Mouse (Mus musculus) MEL (cell line): Measurements from ENCODE around the gene Zscan10. TPM values are rescaled to one million over a fixed set of nuclear protein-coding genes. Genes with fewer than 3 reads are reported as not detected.

Experiments used
- DNase-seq: peaks from one replicate; pipeline ENCODE4 v3.0.0; 2011; ENCODE audit warnings: low read depth, low spot score
- H3K27ac ChIP-seq: 2 replicates; pipeline ENCODE4 v1.5.1; 2012; ENCODE audit warnings: low read depth, mild to moderate bottlenecking, control low read depth, low read length, moderate library complexity; ENCODE audit not compliant: control insufficient read depth
- H3K27me3 ChIP-seq, 2 experiments: fragments of 150-350 bp in 1 of 2; sonication (generic) in 1 of 2; 2 replicates each; pipeline ENCODE4 v1.6.1; 2012; ENCODE audit warnings: low read length in 2 of 2, mild to moderate bottlenecking in 2 of 2, improper control_type of control experiment in 1 of 2, moderate library complexity in 1 of 2; ENCODE audit not compliant: insufficient read depth in 2 of 2, control insufficient read depth in 1 of 2
- H3K36me3 ChIP-seq, 2 experiments: 2 replicates each; pipeline ENCODE4 v1.6.1; 2012 to 2014; ENCODE audit warnings: low read length in 2 of 2, improper control_type of control experiment in 1 of 2, inconsistent platforms in 1 of 2, mild to moderate bottlenecking in 1 of 2; ENCODE audit not compliant: insufficient read depth in 2 of 2, control insufficient read depth in 1 of 2
- H3K4me1 ChIP-seq, 2 experiments: fragments of 150-350 bp in 1 of 2; sonication (generic) in 1 of 2; 2 replicates each; pipeline ENCODE4 v1.6.1; 2012; ENCODE audit warnings: low read length in 2 of 2, improper control_type of control experiment in 1 of 2, mild to moderate bottlenecking in 1 of 2; ENCODE audit not compliant: insufficient read depth in 2 of 2, control insufficient read depth in 1 of 2
- H3K4me3 ChIP-seq, 2 experiments: fragments of 150-350 bp in 1 of 2; sonication (generic) in 1 of 2; 2 replicates each; pipeline ENCODE4 v1.5.1; 2012; ENCODE audit warnings: low read depth in 2 of 2, low read length in 2 of 2, mild to moderate bottlenecking in 2 of 2, moderate library complexity in 2 of 2, control low read depth in 1 of 2, improper control_type of control experiment in 1 of 2; ENCODE audit not compliant: control insufficient read depth in 1 of 2, insufficient read depth in 1 of 2
- H3K79me2 ChIP-seq: 2 replicates; pipeline ENCODE4 v1.6.1; 2012; ENCODE audit warnings: mild to moderate bottlenecking, low read length, moderate library complexity; ENCODE audit not compliant: control insufficient read depth, poor library complexity, insufficient read depth
- H3K9ac ChIP-seq: 2 replicates; pipeline ENCODE4 v1.6.1; 2012; ENCODE audit warnings: low read depth, mild to moderate bottlenecking, control low read depth, low read length, moderate library complexity; ENCODE audit not compliant: control insufficient read depth, poor library complexity, severe bottlenecking
- H3K9me3 ChIP-seq: fragments of 150-350 bp; sonication (generic); replicated peaks from 2 replicates; pipeline ENCODE4 v1.6.1; 2012; ENCODE audit warnings: mild to moderate bottlenecking, low read length, improper control_type of control experiment, moderate library complexity; ENCODE audit not compliant: insufficient read depth
- BHLHE40 ChIP-seq: IDR thresholded peaks from 2 replicates; pipeline ENCODE4 v1.6.1; 2012; ENCODE audit warnings: low read depth, mild to moderate bottlenecking, inconsistent platforms, low read length, improper control_type of control experiment, borderline replicate concordance
- CHD1 ChIP-seq: IDR thresholded peaks from 2 replicates; pipeline ENCODE4 v1.6.1; 2012; ENCODE audit warnings: low read depth, mild to moderate bottlenecking, inconsistent platforms, low read length, improper control_type of control experiment
- CHD2 ChIP-seq: IDR thresholded peaks from 2 replicates; pipeline ENCODE4 v1.6.1; 2011; ENCODE audit warnings: low read length, improper control_type of control experiment
- CTCF ChIP-seq, 3 experiments: IDR thresholded peaks in 2 of 3; conservative IDR thresholded peaks in 1 of 3; 2 replicates each; pipeline ENCODE4 v1.5.1; 2011 to 2012; ENCODE audit warnings: low read length in 3 of 3, low read depth in 2 of 3, mild to moderate bottlenecking in 2 of 3, improper control_type of control experiment in 1 of 3, inconsistent platforms in 1 of 3, mixed read lengths in 1 of 3, moderate library complexity in 1 of 3; ENCODE audit not compliant: control insufficient read depth in 1 of 3, insufficient read depth in 1 of 3, poor library complexity in 1 of 3, severe bottlenecking in 1 of 3
- E2F4 ChIP-seq: IDR thresholded peaks from 2 replicates; pipeline ENCODE4 v1.6.1; 2011; ENCODE audit warnings: low read depth, low read length, improper control_type of control experiment, borderline replicate concordance
- ELF1 ChIP-seq: IDR thresholded peaks from 2 replicates; pipeline ENCODE4 v1.6.1; 2014; ENCODE audit warnings: low read depth, mild to moderate bottlenecking, inconsistent platforms, low read length, improper control_type of control experiment, moderate library complexity
- EP300 ChIP-seq, 2 experiments: IDR thresholded peaks; 2 replicates each; pipeline ENCODE4 v1.6.1; 2011; ENCODE audit warnings: improper control_type of control experiment in 2 of 2, low read length in 2 of 2, low read depth in 1 of 2, mild to moderate bottlenecking in 1 of 2
- ETS1 ChIP-seq: IDR thresholded peaks from 2 replicates; pipeline ENCODE4 v1.6.1; 2012; ENCODE audit warnings: low read depth, mild to moderate bottlenecking, inconsistent platforms, low read length, improper control_type of control experiment, moderate library complexity
- GABPA ChIP-seq: IDR thresholded peaks from 2 replicates; pipeline ENCODE4 v1.6.1; 2012; ENCODE audit warnings: low read depth, mild to moderate bottlenecking, inconsistent platforms, low read length, improper control_type of control experiment, moderate library complexity
- GATA1 ChIP-seq: IDR thresholded peaks from 2 replicates; pipeline ENCODE4 v1.6.1; 2011; ENCODE audit warnings: low read depth, low read length, improper control_type of control experiment
- HCFC1 ChIP-seq: IDR thresholded peaks from 2 replicates; pipeline ENCODE4 v1.6.1; 2012; ENCODE audit warnings: low read depth, mild to moderate bottlenecking, inconsistent platforms, low read length, improper control_type of control experiment, moderate library complexity
- JUND ChIP-seq: IDR thresholded peaks from 2 replicates; pipeline ENCODE4 v1.6.1; 2011; ENCODE audit warnings: low read depth, mild to moderate bottlenecking, improper control_type of control experiment, low read length
- KAT2A ChIP-seq: conservative IDR thresholded peaks from 2 replicates; pipeline ENCODE4 v1.6.1; 2012; ENCODE audit warnings: low read depth, low read length, improper control_type of control experiment, inconsistent platforms
- MAFK ChIP-seq: IDR thresholded peaks from 2 replicates; pipeline ENCODE4 v1.6.1; 2011; ENCODE audit warnings: low read depth, mild to moderate bottlenecking, low read length, improper control_type of control experiment, borderline replicate concordance
- MAZ ChIP-seq: IDR thresholded peaks from 2 replicates; pipeline ENCODE4 v1.6.1; 2012; ENCODE audit warnings: low read depth, mild to moderate bottlenecking, inconsistent platforms, low read length, improper control_type of control experiment
- MEF2A ChIP-seq: IDR thresholded peaks from 2 replicates; pipeline ENCODE4 v1.6.1; 2014; ENCODE audit warnings: low read depth, mild to moderate bottlenecking, inconsistent platforms, low read length, improper control_type of control experiment; ENCODE audit not compliant: poor library complexity, insufficient replicate concordance, severe bottlenecking; ENCODE audit errors: extremely low read depth
- MYB ChIP-seq: IDR thresholded peaks from 2 replicates; pipeline ENCODE4 v1.6.1; 2011; ENCODE audit warnings: mild to moderate bottlenecking, low read depth, low read length, improper control_type of control experiment
- MYC ChIP-seq: IDR thresholded peaks from 2 replicates; pipeline ENCODE4 v1.6.1; 2011; ENCODE audit warnings: low read depth, mild to moderate bottlenecking, low read length, improper control_type of control experiment, moderate library complexity
- NELFE ChIP-seq: IDR thresholded peaks from 2 replicates; pipeline ENCODE4 v1.6.1; 2011; ENCODE audit warnings: low read depth, low read length, improper control_type of control experiment
- POLR2A ChIP-seq, 2 experiments: IDR thresholded peaks; 2 replicates each; pipeline ENCODE4 v1.6.1; 2011 to 2012; ENCODE audit warnings: low read length in 2 of 2, mild to moderate bottlenecking in 2 of 2, control low read depth in 1 of 2, improper control_type of control experiment in 1 of 2, low read depth in 1 of 2, moderate library complexity in 1 of 2; ENCODE audit not compliant: control insufficient read depth in 1 of 2, insufficient read depth in 1 of 2, poor library complexity in 1 of 2
- POLR2AphosphoS2 ChIP-seq: IDR thresholded peaks from 2 replicates; pipeline ENCODE4 v1.6.1; 2011; ENCODE audit warnings: low read length, improper control_type of control experiment
- RCOR1 ChIP-seq: IDR thresholded peaks from 2 replicates; pipeline ENCODE4 v1.6.1; 2012; ENCODE audit warnings: low read depth, mild to moderate bottlenecking, inconsistent platforms, low read length, improper control_type of control experiment
- SIN3A ChIP-seq: IDR thresholded peaks from 2 replicates; pipeline ENCODE4 v1.6.1; 2012; ENCODE audit warnings: low read length, improper control_type of control experiment, inconsistent platforms
- SMC3 ChIP-seq: IDR thresholded peaks from 2 replicates; pipeline ENCODE4 v1.6.1; 2011; ENCODE audit warnings: low read depth, low read length, improper control_type of control experiment
- TAL1 ChIP-seq: IDR thresholded peaks from 2 replicates; pipeline ENCODE4 v1.6.1; 2012; ENCODE audit warnings: mild to moderate bottlenecking, inconsistent platforms, low read length, moderate library complexity, mixed read lengths
- USF1 ChIP-seq: IDR thresholded peaks from 2 replicates; pipeline ENCODE4 v1.6.1; 2014; ENCODE audit warnings: low read depth, mild to moderate bottlenecking, inconsistent platforms, low read length, improper control_type of control experiment, moderate library complexity
- USF2 ChIP-seq, 2 experiments: IDR thresholded peaks; 2 replicates each; pipeline ENCODE4 v1.6.1; 2011 to 2012; ENCODE audit warnings: improper control_type of control experiment in 2 of 2, low read length in 2 of 2, borderline replicate concordance in 1 of 2, inconsistent platforms in 1 of 2, low read depth in 1 of 2, mild to moderate bottlenecking in 1 of 2; ENCODE audit not compliant: insufficient read depth in 1 of 2
- ZC3H11A ChIP-seq: IDR thresholded peaks from 2 replicates; pipeline ENCODE4 v1.6.1; 2012; ENCODE audit warnings: low read depth, mild to moderate bottlenecking, inconsistent platforms, low read length, improper control_type of control experiment
- ZKSCAN1 ChIP-seq: IDR thresholded peaks from 2 replicates; pipeline ENCODE4 v1.6.1; 2012; ENCODE audit warnings: low read depth, mild to moderate bottlenecking, inconsistent platforms, low read length, improper control_type of control experiment, moderate library complexity
- ZMIZ1 ChIP-seq: IDR thresholded peaks from 2 replicates; pipeline ENCODE4 v1.6.1; 2012; ENCODE audit warnings: low read depth, mild to moderate bottlenecking, inconsistent platforms, low read length, improper control_type of control experiment, moderate library complexity
- ZNF384 ChIP-seq: IDR thresholded peaks from 2 replicates; pipeline ENCODE4 v1.6.1; 2012; ENCODE audit warnings: low read depth, mild to moderate bottlenecking, inconsistent platforms, low read length, improper control_type of control experiment
- polyA plus RNA-seq, 2 experiments: library from polyadenylated mRNA; stranded (reverse) in 1 of 2; unstranded in 1 of 2; fragments of >175 nt in 1 of 2; fragments of >200 nt in 1 of 2; gene quantifications; 2 replicates each; pipeline versions ENCODE4 v1.2.1 to v1.2.4; 2012; ENCODE audit warnings: low replicate concordance in 2 of 2, low read depth in 1 of 2; ENCODE audit not compliant: insufficient read length in 2 of 2, insufficient read depth in 1 of 2, missing spikeins in 1 of 2
- total RNA-seq: library from RNA; depleted of rRNA; stranded (reverse); fragments of 300-350 nt; gene quantifications from 2 replicates; pipeline ENCODE4 v1.2.3, GENCODE M21; 2012

Gene Zscan10
- total and polyA plus RNA-seq, 3 experiments = 0.08 TPM; not detected in 2

DNA sequence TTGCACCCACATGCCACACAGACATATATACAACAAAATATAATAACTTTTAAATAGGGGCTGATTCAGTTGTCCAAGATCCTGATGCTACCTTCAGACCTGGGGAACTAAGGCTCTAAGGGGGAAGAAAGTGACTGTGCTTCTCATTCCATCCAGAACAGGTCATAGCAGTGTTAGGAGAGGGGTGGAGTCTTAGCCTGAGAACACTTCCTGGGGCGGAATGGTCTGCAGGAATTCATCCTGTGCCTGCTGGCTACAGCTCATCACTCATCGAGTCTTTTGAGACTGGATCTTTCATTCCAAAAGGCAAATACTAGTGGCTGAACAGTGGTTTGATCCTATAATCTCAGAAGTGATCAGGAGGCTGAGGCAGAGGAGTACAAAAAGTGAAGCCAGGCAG lies 13.4 kb upstream of the Zscan10 start:
- peaks cover 0 to 6% of the 10 kb centered on the region in 2 experiments; a peak in 1 of 4 replicates for H3K36me3 ChIP-seq
- TF ChIP-seq SMC3 (no peak), TAL1 (no peak), EP300 (IDR thresholded peaks at IDR 0.05; ENCODE audit: low read depth in 1 of 2, low read length in 2 of 2) (no peak), BHLHE40 (no peak)
- no peaks in the 10 kb centered on the region for H3K79me2 ChIP-seq
- H3K4me3 ChIP-seq = no peak overlapping the region
- DNase-seq = no peak
- no peak overlapping the region for H3K9ac ChIP-seq
- H3K27me3 ChIP-seq = no peaks in the 10 kb centered on the region
- H3K4me1 ChIP-seq = peaks cover 0 to 4% of the 10 kb centered on the region in 2 experiments; a peak in 1 of 4 replicates
- no peak overlapping the region for H3K27ac ChIP-seq
- H3K9me3 ChIP-seq = no peaks in the 10 kb centered on the region

DNA sequence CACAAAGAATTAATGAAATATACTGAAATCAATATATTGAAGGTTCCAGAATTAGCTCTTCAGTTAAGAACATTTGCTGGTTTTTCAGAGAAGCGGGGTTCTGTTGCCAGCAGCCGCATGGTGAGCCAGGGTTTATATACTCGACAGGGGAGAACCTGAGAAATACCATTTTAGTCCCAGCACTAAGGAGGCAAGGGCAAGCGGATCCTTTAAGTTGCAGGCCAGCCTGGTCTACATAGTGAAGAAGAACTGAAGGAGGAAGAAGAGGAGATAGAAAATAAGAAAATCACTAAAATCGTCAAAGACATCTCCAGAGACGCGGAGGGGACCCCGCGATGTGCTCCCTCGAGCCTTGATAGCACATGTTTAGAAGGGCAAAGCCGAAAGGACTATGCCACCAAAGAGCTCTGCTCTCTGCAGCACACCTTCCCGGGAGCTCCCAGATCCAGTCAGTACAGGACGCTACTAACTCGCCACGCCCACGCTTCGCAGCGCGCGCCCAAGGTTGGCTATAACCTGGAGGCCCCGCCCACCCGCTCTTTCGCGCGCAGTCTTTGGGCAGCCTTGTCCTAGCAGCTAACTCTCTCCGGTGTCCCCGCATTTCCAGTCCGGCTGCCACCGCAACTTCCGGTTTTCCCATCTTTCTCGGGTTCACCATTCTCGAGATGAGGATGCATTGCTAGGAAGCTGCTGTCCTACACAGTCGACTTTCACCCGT lies 8.3 kb upstream of the Zscan10 start:
- peak overlapping the region; percentile 53 for H3K27ac ChIP-seq
- DNase-seq = peak; percentile 98
- TF ChIP-seq JUND (no peak), E2F4 (peak; percentile 94), MAFK (no peak), EP300 (IDR thresholded peaks at IDR 0.05; ENCODE audit: low read depth in 1 of 2, low read length in 2 of 2) (no peak), USF2 (IDR thresholded peaks at IDR 0.05; ENCODE audit: borderline replicate concordance in 1 of 2, insufficient read depth in 1 of 2, low read depth in 1 of 2, low read length in 2 of 2) (no peak), MYC (0 out of 2 replicates have a peak, but pooled peaks have one; percentile 43), ZC3H11A (no peak), CTCF (IDR thresholded peaks at IDR 0.05 in 2 of 3, conservative IDR thresholded peaks at IDR 0.05 in 1 of 3; ENCODE audit: control insufficient read depth in 1 of 3, insufficient read depth in 1 of 3, low read depth in 2 of 3, low read length in 3 of 3, poor library complexity in 1 of 3, severe bottlenecking in 1 of 3) (no peak), POLR2A (IDR thresholded peaks at IDR 0.05; ENCODE audit: control insufficient read depth in 1 of 2, insufficient read depth in 1 of 2, low read depth in 1 of 2, low read length in 2 of 2, poor library complexity in 1 of 2) (peak in 1 of 2 experiments; percentile 83; a peak in 2 of 4 replicates), GATA1 (no peak), SIN3A (peak; percentile 74), GABPA (no peak), NELFE (peak; percentile 68), POLR2AphosphoS2 (peak; percentile 71), ELF1 (peak; percentile 56), ZMIZ1 (no peak), HCFC1 (peak; percentile 79), MEF2A (no peak), MYB (no peak), RCOR1 (peak; percentile 72), ZNF384 (peak; percentile 21; the same call in 1 of the 2 replicates), ZKSCAN1 (no peak), CHD2 (no peak), USF1 (no peak), TAL1 (no peak), ETS1 (no peak), KAT2A (no peak), MAZ (no peak), CHD1 (no peak)

More for the DNA sequence above, 8.3 kb upstream of the Zscan10 start:
- peaks cover 0 to 10% of the 10 kb centered on the region in 2 experiments; a peak in 2 of 4 replicates for H3K36me3 ChIP-seq
- no peaks in the 10 kb centered on the region for H3K79me2 ChIP-seq
- peaks cover 0 to 4% of the 10 kb centered on the region in 2 experiments; a peak in 1 of 4 replicates for H3K4me1 ChIP-seq
- H3K9me3 ChIP-seq = no peaks in the 10 kb centered on the region
- no peaks in the 10 kb centered on the region for H3K27me3 ChIP-seq
- peak overlapping the region; percentile 71 for H3K9ac ChIP-seq
- peak overlapping the region; percentile 64 to 82 for H3K4me3 ChIP-seq
